Mouse (Mus musculus) adrenal gland, adult (tissue): ENCODE data around the gene Gm20518.
A peak's percentile ranks its signal among the peaks of the same experiment; 100 is the strongest.

Experiments used
- DNase-seq, 2 experiments: peaks; one replicate each; pipeline ENCODE4 v3.0.0; 2022 to 2023; ENCODE audit warnings: low spot score in 1 of 2; ENCODE audit not compliant: inconsistent age in 2 of 2

Gene Gm20518

DNA sequence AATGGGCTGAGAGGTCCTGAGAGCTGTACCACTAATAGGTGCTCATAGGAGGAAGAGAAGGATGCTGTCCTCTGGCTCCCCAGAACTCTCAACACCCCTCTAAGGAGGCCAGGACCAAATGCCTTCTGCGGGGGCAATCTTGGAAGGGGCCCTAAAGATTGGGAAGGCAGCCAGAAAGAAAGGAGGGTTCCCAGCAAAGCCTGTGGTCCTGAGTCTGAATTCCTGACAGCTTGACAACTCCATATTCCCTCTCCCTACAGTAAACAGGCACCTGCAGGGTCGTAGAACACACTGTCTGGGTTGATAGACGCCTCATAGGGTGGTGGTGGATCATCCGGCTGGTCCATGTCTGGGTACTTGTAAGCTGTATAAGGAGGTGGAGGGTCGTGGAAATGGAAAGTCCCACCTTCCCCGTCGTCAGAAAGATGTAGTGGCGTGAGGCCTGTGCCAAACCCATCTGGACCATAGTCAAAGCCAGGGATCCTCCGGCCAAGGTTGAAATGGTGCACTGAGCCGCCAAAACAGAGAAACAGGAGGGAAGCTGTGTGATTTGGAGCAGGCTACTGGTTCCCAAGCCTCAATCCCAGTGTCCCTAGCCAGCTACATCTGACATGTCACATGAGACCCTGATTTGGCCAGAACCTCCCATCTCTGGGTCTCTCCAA is 47.6 kb downstream of the Gm20518 start:
- DNase-seq = no peak

DNA sequence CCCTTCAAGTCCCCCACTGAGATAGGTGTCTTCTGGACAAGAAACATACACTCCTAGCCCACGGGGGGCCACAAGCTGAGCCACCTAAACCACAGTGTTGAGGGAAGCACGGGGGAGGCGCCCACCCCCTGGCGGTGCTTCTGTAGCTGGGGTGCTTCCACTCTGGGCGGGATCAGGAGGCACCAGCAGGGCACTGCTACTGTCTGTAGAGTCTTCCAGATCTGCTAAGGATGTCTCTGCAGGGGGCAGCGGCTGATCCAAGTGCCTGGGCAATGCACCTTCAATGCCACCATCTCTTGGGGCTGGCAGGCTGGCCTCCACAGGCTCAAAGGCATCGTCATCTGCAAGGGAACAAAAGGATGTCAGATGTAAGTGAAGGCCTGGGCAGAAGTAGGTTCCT is 49.0 kb downstream of the Gm20518 start:
- no peak for DNase-seq

DNA sequence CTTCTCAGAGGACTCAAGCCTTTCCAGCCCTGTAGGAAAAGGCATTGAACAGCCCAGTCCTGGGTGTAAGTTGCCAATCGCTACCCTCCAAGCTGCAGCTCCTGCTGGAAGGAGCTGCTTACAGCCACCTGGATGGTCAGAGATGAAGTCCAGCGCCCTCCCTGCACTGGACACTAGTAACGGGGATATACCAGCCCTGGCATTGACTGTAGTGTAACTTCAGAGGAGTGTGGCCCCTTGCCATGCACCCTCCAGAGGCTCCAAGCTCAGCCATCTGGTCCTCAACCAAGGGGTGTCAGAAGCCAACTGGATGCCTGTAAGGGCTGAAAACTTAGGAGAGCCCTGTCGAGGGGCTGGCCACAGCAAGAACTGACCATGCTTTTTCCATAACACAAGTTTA is 51.5 kb downstream of the Gm20518 start:
- no peak for DNase-seq

DNA sequence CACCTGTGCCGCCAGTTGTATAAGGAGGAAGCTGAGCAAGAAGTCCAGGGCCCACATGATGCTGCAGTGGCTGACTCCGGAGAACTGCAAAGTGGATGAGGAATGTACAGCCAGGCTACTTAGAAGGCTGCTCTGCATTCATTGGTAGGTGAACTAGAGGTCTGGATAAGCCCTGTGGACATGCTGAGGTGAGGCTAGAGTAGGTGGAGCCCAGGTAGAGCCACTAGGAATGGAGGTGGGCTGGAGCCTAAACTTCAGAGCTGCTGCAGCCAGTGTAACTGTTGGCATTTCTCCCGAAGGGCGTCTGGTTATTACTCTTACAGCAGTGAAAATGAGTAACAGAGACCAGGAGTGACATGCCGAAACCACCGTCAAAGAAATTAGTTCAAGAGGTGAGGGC is 53.4 kb downstream of the Gm20518 start, which contains the start of gene Car15:
TSS of gene Car15 (minus strand) at position 314 of the 400 bp plus-strand sequence.
- no peak for DNase-seq

- no peak for DNase-seq
Observed at GRCm38 (mm10) chr16:17835481-17835880, 56.0 kb downstream of the Gm20518 start.

DNA sequence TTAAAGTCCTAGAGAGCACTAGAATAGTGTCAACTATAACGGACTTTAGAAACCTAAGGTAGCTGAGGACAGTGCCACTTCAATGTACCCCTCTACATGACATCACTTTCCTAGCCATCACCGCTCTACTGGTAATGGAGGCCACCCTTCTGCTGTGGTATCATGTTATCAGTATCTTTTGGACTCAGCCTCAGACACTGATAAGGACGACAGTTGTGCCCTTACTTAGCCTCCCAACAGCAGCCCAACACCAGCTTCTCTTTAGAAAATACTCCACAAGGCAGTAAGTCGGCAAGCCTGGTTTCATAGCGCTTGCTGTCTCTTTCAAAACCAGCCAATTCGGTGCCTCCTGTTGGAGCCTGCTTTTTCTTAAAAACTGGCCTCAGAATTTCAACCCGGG is 56.9 kb downstream of the Gm20518 start:
- DNase-seq = no peak

DNA sequence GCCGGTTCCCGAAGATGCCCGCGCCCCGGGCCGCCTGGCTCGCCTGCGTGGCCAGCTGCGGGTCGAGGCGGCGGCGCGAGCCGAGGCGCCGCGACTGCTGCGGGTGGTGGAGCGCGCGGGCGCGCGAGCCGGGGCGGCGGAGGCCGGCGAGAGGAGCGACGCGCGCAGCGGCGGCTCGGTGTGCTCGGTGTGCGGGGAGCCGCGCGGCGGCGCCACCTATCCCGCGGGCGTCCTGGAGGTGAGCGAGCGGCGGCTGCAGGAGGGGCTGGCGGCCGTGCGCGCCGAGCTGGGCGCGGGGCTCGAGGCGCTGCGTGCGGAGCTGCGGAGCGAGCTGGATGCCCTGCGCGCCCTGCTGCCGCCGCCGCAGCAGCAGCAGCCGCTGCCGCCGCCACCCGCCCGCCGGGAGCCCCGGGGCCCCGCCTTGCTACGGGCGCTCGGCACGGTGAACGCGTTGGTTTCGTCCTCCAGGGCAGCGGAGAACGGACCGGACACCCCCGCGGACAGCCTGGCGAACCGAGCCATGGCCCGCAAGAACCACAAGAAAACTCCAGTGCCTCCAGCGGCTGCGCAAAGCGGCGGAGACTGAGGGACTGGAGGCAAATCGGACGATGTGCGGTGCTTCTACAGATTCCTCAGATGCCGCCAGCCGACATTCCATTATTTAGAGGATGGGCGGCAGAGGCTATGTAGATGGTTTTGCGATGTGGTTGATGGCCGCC is 57.6 kb downstream of the Gm20518 start:
- DNase-seq = peak in 1 of 2 experiments; percentile 60

DNA sequence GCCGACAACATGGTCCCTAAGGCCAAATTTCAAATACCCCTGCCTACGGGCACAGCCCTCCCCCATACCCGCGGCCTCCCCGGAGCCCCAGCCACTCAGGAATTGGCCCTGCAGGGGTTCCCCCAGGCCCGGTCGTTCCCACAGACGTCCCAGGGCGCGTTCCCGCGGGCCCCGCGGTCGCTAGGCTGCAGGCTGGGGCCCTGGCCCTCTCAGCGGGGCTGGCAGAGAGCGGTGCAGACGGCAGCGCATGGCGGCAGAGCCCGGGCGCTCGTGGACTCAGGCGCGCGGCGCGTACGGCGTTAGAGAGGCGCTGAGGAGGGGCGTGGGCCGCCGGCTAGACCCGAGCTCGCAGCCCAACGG is 58.2 kb downstream of the Gm20518 start:
- DNase-seq = peak in 1 of 2 experiments; percentile 59

GRCm38 (mm10) chr16:17832821-17833220 is 58.6 kb downstream of the Gm20518 start, which contains the start of gene B830017H08Rik:
B830017H08Rik (plus strand) TSS chr16:17833121.
- DNase-seq = no peak

GRCm38 (mm10) chr16:17831781-17832180 is 59.7 kb downstream of the Gm20518 start:
- DNase-seq = no peak

DNA sequence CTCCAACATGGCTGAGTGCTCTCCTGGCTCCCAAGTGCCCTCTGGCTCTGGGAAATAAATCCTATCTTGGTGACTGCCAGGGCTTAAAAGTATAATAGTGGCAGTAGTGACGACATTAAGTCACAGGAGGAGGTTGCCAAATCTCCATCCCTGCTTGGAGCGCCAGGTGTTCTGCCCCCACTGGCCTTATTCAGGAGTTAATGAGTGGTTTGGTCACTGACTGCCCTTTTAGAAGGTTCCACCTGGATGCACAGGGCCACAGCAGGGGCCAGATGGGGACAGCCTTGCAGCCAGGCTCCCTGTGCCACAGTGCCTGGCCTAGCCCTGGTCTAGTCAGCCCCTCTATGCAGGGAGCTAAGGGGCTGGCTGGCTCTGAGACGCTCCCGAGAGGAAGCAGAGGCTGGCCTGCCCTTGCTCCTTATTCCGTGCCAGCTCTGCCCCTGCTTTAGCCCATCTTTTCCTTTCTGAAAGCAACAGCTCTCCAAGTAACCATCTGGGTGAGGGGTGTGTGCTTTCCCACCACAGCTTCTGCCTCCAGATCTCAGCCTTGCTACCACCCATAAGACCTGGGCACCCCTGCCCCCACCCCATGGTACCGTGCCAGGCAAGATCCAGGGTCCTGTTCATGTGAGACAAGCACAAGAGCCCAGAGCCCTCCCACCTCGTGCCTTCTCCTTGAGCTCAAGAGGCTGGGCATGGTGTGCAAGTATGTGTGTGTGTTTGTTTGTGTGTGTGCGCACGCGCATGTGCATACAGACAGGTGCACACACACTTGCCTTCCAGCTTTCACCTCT is 60.9 kb downstream of the Gm20518 start:
- no peak for DNase-seq

- DNase-seq = no peak
Observed at GRCm38 (mm10) chr16:17828867-17829266, 62.6 kb downstream of the Gm20518 start.

DNA sequence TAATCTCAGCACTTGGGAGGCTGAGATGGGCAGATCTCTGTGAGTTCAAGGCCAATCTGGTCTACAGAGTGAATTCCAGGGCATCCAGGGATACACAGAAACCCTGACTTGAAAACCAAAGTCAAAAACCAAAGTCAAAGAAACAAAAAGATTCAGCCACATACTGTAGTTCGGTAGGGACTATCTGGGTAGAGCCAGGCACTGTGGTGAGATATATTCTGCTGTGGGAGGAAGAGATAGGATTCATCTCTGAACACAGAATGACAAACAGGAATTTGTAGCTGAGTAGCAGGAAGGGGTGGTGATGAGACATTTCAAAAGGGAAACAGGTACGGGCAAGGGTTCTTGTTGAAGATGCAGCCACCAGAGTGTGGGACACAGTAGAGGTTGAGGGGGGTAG is 63.2 kb downstream of the Gm20518 start:
- DNase-seq = no peak

DNA sequence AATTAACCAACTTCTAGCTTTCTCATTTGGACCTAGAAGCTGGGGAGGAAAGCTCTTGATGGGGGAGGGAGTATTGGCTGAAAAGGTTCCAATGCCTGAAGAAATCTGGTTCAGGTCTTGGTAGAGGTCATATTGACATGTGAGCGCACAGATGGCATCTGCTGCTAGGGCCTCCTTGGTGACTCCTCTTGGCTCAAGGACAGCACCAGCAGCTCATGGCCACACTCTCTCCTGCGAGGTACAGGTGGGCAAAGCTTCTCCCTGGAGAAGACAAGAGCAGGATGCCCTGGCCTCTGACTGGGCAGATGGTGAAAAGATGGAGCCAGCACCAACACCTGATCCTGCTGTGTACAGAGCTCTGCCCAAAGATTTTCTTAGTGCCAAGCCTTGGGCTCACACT is 65.0 kb downstream of the Gm20518 start:
- no peak for DNase-seq

- DNase-seq = no peak
Observed at GRCm38 (mm10) chr16:17816528-17816927, 74.9 kb downstream of the Gm20518 start.

GRCm38 (mm10) chr16:17815411-17816402 is 75.8 kb downstream of the Gm20518 start:
- DNase-seq = peak; percentile 67 to 86

- DNase-seq = no peak
Observed at GRCm38 (mm10) chr16:17813173-17813572, 78.3 kb downstream of the Gm20518 start.

DNA sequence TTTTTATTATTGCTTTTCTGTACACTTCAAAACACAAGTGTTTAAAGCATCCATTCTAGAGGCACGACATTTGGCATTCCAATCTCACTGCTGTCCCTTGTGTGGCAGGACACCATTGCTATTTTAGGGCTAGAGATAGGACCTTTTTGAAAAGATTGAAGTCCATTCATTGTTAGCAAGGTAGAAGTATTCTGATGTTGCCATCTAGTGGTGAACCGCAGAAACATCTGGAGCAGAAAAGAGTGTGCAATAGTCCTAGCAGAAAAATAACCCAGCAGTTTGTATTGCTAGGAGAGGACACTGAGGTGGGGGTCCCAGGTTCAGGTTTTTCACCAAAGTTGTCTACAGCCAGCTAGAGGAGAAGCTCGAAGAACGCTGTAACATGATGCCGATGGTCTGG is 79.4 kb downstream of the Gm20518 start:
- peak; percentile 27 to 77 for DNase-seq

DNA sequence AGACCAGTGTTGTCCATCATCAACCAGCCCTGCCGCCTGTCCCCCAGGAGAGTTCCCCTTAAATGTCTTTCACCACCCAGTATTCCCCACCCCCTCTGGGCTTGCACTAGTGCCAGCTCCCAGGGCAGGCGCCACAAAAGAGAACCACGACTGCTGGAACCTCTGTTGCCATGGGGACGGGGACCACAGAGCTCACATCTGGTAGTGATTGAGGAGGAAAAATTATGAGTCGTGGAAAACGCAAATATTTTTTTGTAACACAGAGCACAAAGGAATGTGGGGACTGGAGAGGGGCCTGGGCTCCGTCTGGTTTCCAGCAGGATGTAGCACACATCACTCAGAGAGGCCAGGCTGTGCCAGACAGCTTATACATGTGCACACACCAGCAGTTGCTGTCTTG is 81.8 kb downstream of the Gm20518 start:
- no peak for DNase-seq

DNA sequence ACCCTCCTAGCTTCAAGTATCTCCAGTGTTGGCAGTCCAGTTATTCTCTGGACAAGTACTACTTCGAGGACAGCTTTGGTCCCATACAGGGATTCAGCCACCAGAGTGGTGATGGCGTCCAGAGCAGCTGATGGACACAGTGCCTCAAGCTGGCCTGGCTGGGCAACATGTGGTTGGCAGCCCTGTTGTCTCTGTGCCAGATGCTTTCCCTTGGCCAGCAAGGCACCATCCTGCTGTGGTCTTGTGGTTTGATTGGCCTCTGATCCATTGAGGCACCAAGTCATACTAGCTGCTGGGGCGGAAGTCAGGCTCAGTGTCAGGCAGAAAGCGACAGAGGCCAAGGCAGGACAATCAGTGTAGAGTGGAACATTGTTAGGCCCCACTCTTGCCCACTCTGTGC is 82.3 kb downstream of the Gm20518 start:
- no peak for DNase-seq
